ENCODE assay signal across 1 mouse cellular context in the genomic region with DNA sequence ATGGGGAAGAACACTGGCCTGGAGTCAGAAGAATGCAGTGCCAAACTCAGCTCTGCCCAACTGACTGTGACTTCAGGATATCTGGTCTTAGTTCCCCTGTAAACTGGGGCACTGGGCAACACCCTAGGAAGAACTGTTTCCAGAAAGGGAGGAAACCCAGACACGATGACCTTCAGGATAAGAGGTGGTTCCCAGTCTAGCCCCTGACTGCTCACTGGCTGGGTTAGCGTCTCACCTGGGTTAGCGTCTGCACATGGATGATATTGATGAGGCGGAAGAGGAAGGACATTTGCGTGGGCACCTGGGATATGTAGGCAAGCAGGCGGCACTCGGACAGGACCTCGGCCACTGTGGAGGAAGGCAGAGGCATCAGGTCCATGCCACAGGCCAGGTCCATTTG.
A peak's percentile ranks its signal among the peaks of the same experiment; 100 is the strongest.
TF ChIP-seq lines count a peak whose summit lies in the region.

No protein-coding gene starts in this region.

TF ChIP-seq in myocyte, 11 proteins besides CTCF, POLR2A, EP300 and RAD21:
- TF ChIP-seq POLR2AphosphoS2 (IDR thresholded peaks at IDR 0.05; ENCODE audit: insufficient read length, low read depth) = peak; percentile 78
- TF ChIP-seq TCF12 (IDR thresholded peaks at IDR 0.05; ENCODE audit: insufficient read depth, poor library complexity, severe bottlenecking) = no peak
- no peak for TF ChIP-seq E2F4 (IDR thresholded peaks at IDR 0.05; ENCODE audit: insufficient read depth)
TF ChIP-seq in myocyte: peak in this region for 1.
